Mouse (Mus musculus): ENCODE results near the gene Kcng1. TPM values are rescaled to one million over a fixed set of nuclear protein-coding genes. Genes with fewer than 3 reads are reported as not detected.

Kcng1 gene
- 1.7 and 2.1 TPM in 2 replicates for polyA plus RNA-seq (2015; fragmentation: Nextera tagmentation; extraction: Ambion mirVana)

GRCm38 (mm10) chr2:168281582-168281981 lies at the start of gene Kcng1:
Gene Kcng1 (minus strand): TSS chr2:168281736.
- H3K9me3 ChIP-seq (replicated peaks): peaks cover 6% of the 10 kb centered on the region; the same call in 1 of the 2 replicates
- ATAC-seq (ENCODE audit: insufficient number of reproducible peaks, low FRiP score, low TSS enrichment, low read depth): no peak
- peak within 1 kb of the TSS; percentile 99 for H3K4me2 ChIP-seq (replicated peaks)
- H3K36me3 ChIP-seq: no peaks in the 10 kb centered on the region
- H3K27me3 ChIP-seq: peaks cover 58% of the 10 kb centered on the region
- H3K9ac ChIP-seq: peak within 1 kb of the TSS; percentile 23; the same call in 1 of the 2 replicates
- 16% methylated on average over 12 of the region's 12 CpGs for WGBS
- H3K4me1 ChIP-seq: peaks cover 16% of the 10 kb centered on the region
- H3K27ac ChIP-seq (replicated peaks): no peak within 1 kb of the TSS
- H3K4me3 ChIP-seq (replicated peaks): peak within 1 kb of the TSS; percentile 58

GRCm38 (mm10) chr2:168330421-168331070 lies 49.0 kb upstream of the Kcng1 start:
- Histone ChIP-seq H3K4me1 (peaks cover 19% of the 10 kb centered on the region), H3K4me2 (replicated peaks) (no peak overlapping the region), H3K36me3 (no peaks in the 10 kb centered on the region), H3K4me3 (replicated peaks) (no peak overlapping the region), H3K27me3 (no peaks in the 10 kb centered on the region), H3K9ac (no peak overlapping the region), H3K9me3 (replicated peaks) (no peaks in the 10 kb centered on the region), H3K27ac (replicated peaks) (no peak overlapping the region)
- ATAC-seq (ENCODE audit: insufficient number of reproducible peaks, low FRiP score, low TSS enrichment, low read depth): no peak
- WGBS: 27% methylated on average over 11 of the region's 11 CpGs

GRCm38 (mm10) chr2:168321716-168322374 lies 40.3 kb upstream of the Kcng1 start:
- Histone ChIP-seq H3K27me3 (no peaks in the 10 kb centered on the region), H3K4me2 (replicated peaks) (no peak overlapping the region), H3K4me1 (peaks cover 24% of the 10 kb centered on the region), H3K9ac (no peak overlapping the region), H3K36me3 (no peaks in the 10 kb centered on the region), H3K27ac (replicated peaks) (peak overlapping the region; percentile 65; the same call in 1 of the 2 replicates), H3K4me3 (replicated peaks) (no peak overlapping the region), H3K9me3 (replicated peaks) (no peaks in the 10 kb centered on the region)
- WGBS: 23% methylated on average over 10 of the region's 10 CpGs
- ATAC-seq (ENCODE audit: insufficient number of reproducible peaks, low FRiP score, low TSS enrichment, low read depth): peak; percentile 27; the same call in 1 of the 2 replicates

GRCm38 (mm10) chr2:168320388-168321182 lies 39.0 kb upstream of the Kcng1 start:
- Histone ChIP-seq H3K27ac (replicated peaks) (peak overlapping the region; percentile 65), H3K36me3 (no peaks in the 10 kb centered on the region)

GRCm38 (mm10) chr2:168314646-168315446 lies 33.3 kb upstream of the Kcng1 start:
- WGBS: 23% methylated on average over 16 of the region's 16 CpGs
- Histone ChIP-seq H3K27me3 (no peaks in the 10 kb centered on the region), H3K9me3 (replicated peaks) (no peaks in the 10 kb centered on the region), H3K27ac (replicated peaks) (no peak overlapping the region), H3K4me3 (replicated peaks) (no peak overlapping the region), H3K9ac (no peak overlapping the region), H3K4me2 (replicated peaks) (no peak overlapping the region), H3K4me1 (peaks cover 18% of the 10 kb centered on the region), H3K36me3 (no peaks in the 10 kb centered on the region)
- ATAC-seq (ENCODE audit: insufficient number of reproducible peaks, low FRiP score, low TSS enrichment, low read depth): peak; percentile 56; the same call in 1 of the 2 replicates

More at GRCm38 (mm10) chr2:168320388-168321182, 39.0 kb upstream of the Kcng1 start:
- 33% methylated on average over 17 of the region's 17 CpGs for WGBS
- no peak for ATAC-seq (ENCODE audit: insufficient number of reproducible peaks, low FRiP score, low TSS enrichment, low read depth)
- no peaks in the 10 kb centered on the region for H3K27me3 ChIP-seq
- H3K4me2 ChIP-seq (replicated peaks): no peak overlapping the region
- H3K9ac ChIP-seq: no peak overlapping the region
- H3K4me1 ChIP-seq: peaks cover 25% of the 10 kb centered on the region
- no peak overlapping the region for H3K4me3 ChIP-seq (replicated peaks)
- H3K9me3 ChIP-seq (replicated peaks): no peaks in the 10 kb centered on the region

- no peaks in the 10 kb centered on the region for H3K27me3 ChIP-seq
- H3K9me3 ChIP-seq (replicated peaks): no peaks in the 10 kb centered on the region
- 42% methylated on average over 4 of the region's 4 CpGs for WGBS
- H3K27ac ChIP-seq (replicated peaks): no peak overlapping the region
- H3K4me2 ChIP-seq (replicated peaks): no peak overlapping the region
- no peak overlapping the region for H3K4me3 ChIP-seq (replicated peaks)
- no peak for ATAC-seq (ENCODE audit: insufficient number of reproducible peaks, low FRiP score, low TSS enrichment, low read depth)
- no peaks in the 10 kb centered on the region for H3K36me3 ChIP-seq
- no peak overlapping the region for H3K9ac ChIP-seq
- H3K4me1 ChIP-seq: peaks cover 15% of the 10 kb centered on the region; the same call in 1 of the 2 replicates
Observed at GRCm38 (mm10) chr2:168312504-168312903, 31.0 kb upstream of the Kcng1 start.

GRCm38 (mm10) chr2:168311006-168311405 lies 29.5 kb upstream of the Kcng1 start:
- H3K36me3 ChIP-seq: no peaks in the 10 kb centered on the region
- WGBS: 88% methylated on average over 16 of the region's 16 CpGs
- no peak overlapping the region for H3K4me3 ChIP-seq (replicated peaks)
- H3K4me2 ChIP-seq (replicated peaks): no peak overlapping the region
- no peaks in the 10 kb centered on the region; the same call in 1 of the 2 replicates for H3K27me3 ChIP-seq
- H3K4me1 ChIP-seq: peaks cover 15% of the 10 kb centered on the region; the same call in 1 of the 2 replicates
- ATAC-seq (ENCODE audit: insufficient number of reproducible peaks, low FRiP score, low TSS enrichment, low read depth): peak; percentile 34; the same call in 1 of the 2 replicates
- H3K9ac ChIP-seq: no peak overlapping the region
- H3K27ac ChIP-seq (replicated peaks): no peak overlapping the region
- H3K9me3 ChIP-seq (replicated peaks): no peaks in the 10 kb centered on the region

- no peaks in the 10 kb centered on the region for H3K9me3 ChIP-seq (replicated peaks)
- H3K4me2 ChIP-seq (replicated peaks): no peak overlapping the region
- 64% methylated on average over 7 of the region's 7 CpGs for WGBS
- peaks cover 2% of the 10 kb centered on the region; the same call in 1 of the 2 replicates for H3K27me3 ChIP-seq
- no peak overlapping the region for H3K9ac ChIP-seq
- ATAC-seq (ENCODE audit: insufficient number of reproducible peaks, low FRiP score, low TSS enrichment, low read depth): no peak
- H3K36me3 ChIP-seq: no peaks in the 10 kb centered on the region
- H3K4me1 ChIP-seq: no peaks in the 10 kb centered on the region; the same call in 1 of the 2 replicates
- H3K27ac ChIP-seq (replicated peaks): no peak overlapping the region
- no peak overlapping the region for H3K4me3 ChIP-seq (replicated peaks)
Observed at GRCm38 (mm10) chr2:168308916-168309315, 27.4 kb upstream of the Kcng1 start.

- no peaks in the 10 kb centered on the region for H3K4me1 ChIP-seq
- H3K4me3 ChIP-seq (replicated peaks): no peak overlapping the region
- 0 out of 2 replicates have a peak, but pooled peaks cover 3% of the 10 kb centered on the region for H3K27me3 ChIP-seq
- no peak overlapping the region for H3K9ac ChIP-seq
- H3K4me2 ChIP-seq (replicated peaks): no peak overlapping the region
- no peak for ATAC-seq (ENCODE audit: insufficient number of reproducible peaks, low FRiP score, low TSS enrichment, low read depth)
- H3K36me3 ChIP-seq: no peaks in the 10 kb centered on the region
- 83% methylated on average over 8 of the region's 8 CpGs for WGBS
- H3K27ac ChIP-seq (replicated peaks): no peak overlapping the region
- no peaks in the 10 kb centered on the region for H3K9me3 ChIP-seq (replicated peaks)
Observed at GRCm38 (mm10) chr2:168299650-168300049, 18.1 kb upstream of the Kcng1 start.

- Histone ChIP-seq H3K4me2 (replicated peaks) (no peak overlapping the region), H3K4me1 (no peaks in the 10 kb centered on the region), H3K36me3 (no peaks in the 10 kb centered on the region), H3K27ac (replicated peaks) (no peak overlapping the region), H3K27me3 (0 out of 2 replicates have a peak, but pooled peaks cover 3% of the 10 kb centered on the region), H3K4me3 (replicated peaks) (no peak overlapping the region), H3K9me3 (replicated peaks) (no peaks in the 10 kb centered on the region), H3K9ac (no peak overlapping the region)
- ATAC-seq (ENCODE audit: insufficient number of reproducible peaks, low FRiP score, low TSS enrichment, low read depth): no peak
- whole genome bisulfite sequencing: 88% methylated on average over 10 of the region's 10 CpGs
Observed at GRCm38 (mm10) chr2:168296530-168296929, 15.0 kb upstream of the Kcng1 start.

All from embryonic facial prominence, embryonic 15.5 days (tissue).